Mouse (Mus musculus) limb, embryonic 11.5 days (tissue): ENCODE results near the gene Slc12a9. TPM values are rescaled to one million over a fixed set of nuclear protein-coding genes. Genes with fewer than 3 reads are reported as not detected.

Experiments used
- ATAC-seq: fragments of 200-750 bp; cut with Nextera tagmentation; 2 replicates; pipeline ENCODE4 v1.8.0; 2017; ENCODE audit warnings: low read depth; ENCODE audit not compliant: insufficient number of reproducible peaks, low FRiP score, low TSS enrichment
- DNase-seq: peaks from one replicate; pipeline ENCODE4 v3.0.0-alpha.2; 2015; ENCODE audit warnings: low spot score
- H3K27ac ChIP-seq: fragments of 300-500 bp; sonication (generic); replicated peaks from 2 replicates; pipeline ENCODE4 v1.5.1; 2014; ENCODE audit warnings: low read depth, mild to moderate bottlenecking, low read length
- H3K27me3 ChIP-seq: fragments of 300-500 bp; sonication (generic); 2 replicates; pipeline ENCODE4 v1.6.1; 2014; ENCODE audit warnings: mild to moderate bottlenecking, low read length, mixed read lengths; ENCODE audit not compliant: control insufficient read depth, insufficient read depth
- H3K36me3 ChIP-seq: fragments of 300-500 bp; sonication (generic); 2 replicates; pipeline ENCODE4 v1.6.1; 2014; ENCODE audit warnings: mild to moderate bottlenecking, low read length, moderate library complexity, mixed read lengths; ENCODE audit not compliant: control insufficient read depth, insufficient read depth
- H3K4me1 ChIP-seq: fragments of 300-500 bp; sonication (generic); 2 replicates; pipeline ENCODE4 v1.6.1; 2014; ENCODE audit warnings: low read length, mixed read lengths; ENCODE audit not compliant: control insufficient read depth, insufficient read depth
- H3K4me2 ChIP-seq: fragments of 300-500 bp; sonication (generic); 2 replicates; pipeline ENCODE4 v1.6.1; 2014; ENCODE audit warnings: low read depth, mild to moderate bottlenecking, moderate library complexity; ENCODE audit not compliant: severe bottlenecking
- H3K4me3 ChIP-seq: fragments of 300-500 bp; sonication (generic); 2 replicates; pipeline ENCODE4 v1.5.1; 2014; ENCODE audit warnings: low read depth, low read length
- H3K9ac ChIP-seq: fragments of 300-500 bp; sonication (generic); 2 replicates; pipeline ENCODE4 v1.6.1; 2014; ENCODE audit warnings: mild to moderate bottlenecking, low read length
- H3K9me3 ChIP-seq: fragments of 300-500 bp; sonication (generic); 2 replicates; pipeline ENCODE4 v1.6.1; 2016; ENCODE audit warnings: low read length; ENCODE audit not compliant: control insufficient read depth
- WGBS: fragments of 180-500 bp; shearing (Covaris S2); extraction: QIAGEN DNeasy Blood & Tissue Kit; methylation state at CpG from one replicate; pipeline ENCODE4 v1.1.7; 2014; 5-methylcytosine and 5-hydroxymethylcytosine counted together
- polyA plus RNA-seq: library from polyadenylated mRNA; unstranded; fragments of >200 nt; fragmentation: Nextera tagmentation; extraction: Ambion mirVana; gene quantifications from 2 replicates; pipeline ENCODE4 v1.2.1, GENCODE M21; 2014

Gene Slc12a9
- polyA plus RNA-seq, 1 experiment from 2014 or later = 4.7 TPM

DNA sequence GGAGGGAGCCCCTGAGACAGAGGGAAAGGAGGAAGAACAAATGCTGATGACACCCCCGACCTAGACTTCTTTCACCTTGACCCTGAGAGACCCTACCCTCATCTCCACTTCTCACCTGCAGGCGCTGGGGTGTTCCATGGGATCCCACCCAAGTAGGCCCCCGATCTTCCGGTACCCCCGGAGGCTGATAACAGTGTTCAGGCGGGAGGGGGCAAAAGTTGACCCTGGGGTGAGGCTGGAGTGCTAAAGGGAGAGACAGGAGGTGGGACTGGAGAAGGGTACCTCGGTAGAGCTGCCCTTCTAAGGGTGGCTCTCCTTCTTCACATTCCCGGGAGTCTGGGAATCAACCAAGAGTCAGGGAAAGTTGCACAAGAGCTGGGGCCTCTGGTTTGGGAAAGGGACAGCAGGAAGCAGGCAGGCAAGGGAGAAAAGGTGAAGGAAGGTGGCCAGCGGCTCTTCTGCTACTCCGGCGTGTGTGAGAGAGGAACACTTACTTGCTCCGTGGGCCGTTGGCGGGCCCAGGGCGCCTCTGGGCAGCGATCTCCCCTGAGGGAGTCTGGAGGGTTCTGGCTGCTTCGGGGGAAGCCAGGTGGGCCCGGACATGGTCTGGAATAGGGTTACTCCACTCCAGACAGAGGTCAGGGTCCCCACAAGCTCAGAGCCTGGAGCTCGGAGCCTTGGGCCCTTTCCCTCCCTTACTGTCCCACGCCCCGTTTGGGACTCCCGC lies 19.8 kb downstream of the Slc12a9 start:
- peak overlapping the region; percentile 90 for H3K27ac ChIP-seq
- DNase-seq = no peak
- peaks cover 18% of the 10 kb centered on the region; the same call in 1 of the 2 replicates for H3K36me3 ChIP-seq
- H3K4me2 ChIP-seq = peak overlapping the region; percentile 92
- H3K9ac ChIP-seq = peak overlapping the region; percentile 81
- WGBS = 3% methylated on average over 22 of the region's 22 CpGs
- H3K9me3 ChIP-seq = peaks cover 2% of the 10 kb centered on the region; the same call in 1 of the 2 replicates
- peaks cover 27% of the 10 kb centered on the region for H3K4me1 ChIP-seq
- ATAC-seq = peak; percentile 41
- H3K4me3 ChIP-seq = peak overlapping the region; percentile 71
- H3K27me3 ChIP-seq = no peaks in the 10 kb centered on the region

DNA sequence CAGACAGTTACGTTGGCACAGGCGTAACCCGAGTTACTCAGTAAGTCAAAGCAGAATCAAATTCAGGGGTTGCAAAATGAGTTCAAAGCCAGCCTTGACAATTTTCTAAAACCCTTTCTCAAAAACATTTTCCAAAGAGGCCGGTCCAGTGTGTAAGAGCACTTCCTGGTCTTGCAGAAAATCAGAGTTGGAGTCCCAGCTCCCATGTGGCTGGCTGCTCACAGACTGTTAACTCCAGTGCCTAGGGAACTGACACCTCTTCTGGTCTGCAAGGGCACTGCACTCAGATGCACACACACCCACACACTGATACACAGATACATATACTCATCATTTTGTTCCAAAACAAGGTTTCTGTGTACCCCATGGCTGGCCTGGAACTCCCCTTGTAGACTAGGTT lies 25.0 kb downstream of the Slc12a9 start:
- peaks cover 28% of the 10 kb centered on the region for H3K4me1 ChIP-seq
- peak overlapping the region; percentile 49 for H3K4me2 ChIP-seq
- WGBS = 96% methylated on average over 4 of the region's 4 CpGs
- no peak for DNase-seq
- H3K9ac ChIP-seq = no peak overlapping the region
- peaks cover 21% of the 10 kb centered on the region; the same call in 1 of the 2 replicates for H3K36me3 ChIP-seq
- no peaks in the 10 kb centered on the region for H3K27me3 ChIP-seq
- no peak for ATAC-seq
- H3K9me3 ChIP-seq = peaks cover 3% of the 10 kb centered on the region; the same call in 1 of the 2 replicates
- H3K4me3 ChIP-seq = no peak overlapping the region
- no peak overlapping the region for H3K27ac ChIP-seq

DNA sequence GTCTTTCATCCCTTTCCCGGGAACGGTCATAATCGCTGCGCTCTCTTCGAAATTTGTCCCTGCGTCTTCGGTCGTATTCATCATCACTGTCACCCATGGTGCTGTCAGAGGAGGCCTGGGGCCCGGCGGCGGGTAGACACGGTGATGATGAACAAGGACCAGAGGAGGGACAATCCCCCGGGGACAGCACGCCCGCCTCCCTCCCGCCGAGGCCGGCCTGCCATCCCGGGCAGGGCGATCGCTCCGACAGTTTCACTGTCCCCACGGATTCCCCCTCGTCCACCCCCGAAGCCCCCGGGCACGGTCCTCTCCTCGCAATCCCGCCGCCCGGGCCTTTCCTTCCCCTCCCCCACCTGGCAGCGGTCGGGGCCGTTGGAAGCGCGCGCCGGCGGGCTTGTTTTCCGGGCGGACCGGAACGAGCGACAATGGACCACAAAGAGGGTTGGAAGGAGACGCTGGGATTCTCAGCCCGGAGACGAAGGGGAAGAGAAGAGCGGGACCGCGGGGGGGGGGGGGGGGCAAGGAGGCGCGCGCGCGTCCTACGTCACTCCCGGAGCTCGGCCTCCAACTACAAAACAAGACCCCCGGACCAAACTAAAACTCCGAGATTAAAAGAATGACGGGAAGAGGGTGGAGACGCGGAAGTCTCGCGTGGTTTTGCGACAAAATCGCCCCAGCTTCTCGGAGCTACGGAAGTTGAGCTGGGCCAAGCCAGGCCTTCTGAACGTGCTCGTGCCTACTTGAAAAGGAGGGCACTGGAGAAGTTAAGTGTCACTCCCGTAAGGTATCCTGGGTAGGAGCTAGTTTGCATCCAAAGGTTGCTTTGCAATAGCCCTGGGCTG lies 26.1 kb downstream of the Slc12a9 start, which contains the start of gene Srrt:
Srrt (minus strand) TSS at position 604 of the 842 bp plus-strand sequence.
- peak within 1 kb of the TSS; percentile 80 for H3K4me3 ChIP-seq
- H3K27me3 ChIP-seq = no peaks in the 10 kb centered on the region
- H3K36me3 ChIP-seq = peaks cover 30% of the 10 kb centered on the region
- peak within 1 kb of the TSS; percentile 49 for H3K4me2 ChIP-seq
- ATAC-seq = peak; percentile 77
- peak; percentile 94 for DNase-seq
- peaks cover 19% of the 10 kb centered on the region for H3K4me1 ChIP-seq
- H3K9ac ChIP-seq = peak within 1 kb of the TSS; percentile 88
- peak within 1 kb of the TSS; percentile 92 for H3K27ac ChIP-seq
- WGBS = under 1% methylated on average over 52 of the region's 72 CpGs
- H3K9me3 ChIP-seq = peaks cover 3% of the 10 kb centered on the region; the same call in 1 of the 2 replicates

- Histone ChIP-seq H3K27ac (no peak overlapping the region), H3K9me3 (peaks cover 3% of the 10 kb centered on the region; the same call in 1 of the 2 replicates), H3K36me3 (peaks cover 37% of the 10 kb centered on the region), H3K9ac (peak overlapping the region; percentile 88), H3K4me3 (peak overlapping the region; percentile 80), H3K4me2 (peak overlapping the region; percentile 36), H3K27me3 (no peaks in the 10 kb centered on the region), H3K4me1 (peaks cover 15% of the 10 kb centered on the region)
- ATAC-seq = no peak
- WGBS = 20% methylated on average over 12 of the region's 12 CpGs
- DNase-seq = no peak
Observed at GRCm38 (mm10) chr5:137306439-137307005, 26.9 kb downstream of the Slc12a9 start.

- no peak for DNase-seq
- Histone ChIP-seq H3K4me3 (peak overlapping the region; percentile 80), H3K4me1 (peaks cover 15% of the 10 kb centered on the region), H3K27ac (no peak overlapping the region), H3K4me2 (peak overlapping the region; percentile 36), H3K27me3 (no peaks in the 10 kb centered on the region), H3K9me3 (peaks cover 3% of the 10 kb centered on the region; the same call in 1 of the 2 replicates), H3K9ac (no peak overlapping the region), H3K36me3 (peaks cover 41% of the 10 kb centered on the region)
- 51% methylated on average over 3 of the region's 3 CpGs for WGBS
- no peak for ATAC-seq
Observed at GRCm38 (mm10) chr5:137305822-137306221, 27.6 kb downstream of the Slc12a9 start.

DNA sequence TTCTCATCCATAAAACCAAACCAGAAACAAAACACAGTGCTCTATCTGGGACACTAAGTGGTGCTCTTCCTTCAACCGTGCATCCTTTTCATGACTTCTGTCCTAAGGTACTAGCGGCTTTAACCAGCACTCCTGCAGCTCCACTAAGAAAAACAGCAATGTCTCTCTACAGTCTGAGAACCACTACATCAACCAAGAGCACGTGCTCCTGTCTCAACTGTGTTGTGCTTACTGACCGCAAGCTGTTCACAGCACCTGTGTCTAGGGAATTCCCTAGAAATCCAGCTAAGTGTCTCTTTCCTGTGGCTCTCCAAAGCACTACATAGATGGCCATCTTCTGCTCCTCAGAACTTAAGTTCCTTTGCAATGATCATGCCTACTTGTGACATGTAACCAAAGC lies 28.6 kb downstream of the Slc12a9 start:
- Histone ChIP-seq H3K36me3 (peaks cover 45% of the 10 kb centered on the region), H3K9ac (no peak overlapping the region), H3K27me3 (no peaks in the 10 kb centered on the region), H3K4me1 (peaks cover 15% of the 10 kb centered on the region), H3K27ac (no peak overlapping the region), H3K4me3 (no peak overlapping the region), H3K4me2 (peak overlapping the region; percentile 36; the same call in 1 of the 2 replicates), H3K9me3 (peaks cover 3% of the 10 kb centered on the region; the same call in 1 of the 2 replicates)
- DNase-seq = no peak
- no peak for ATAC-seq
- WGBS = 48% methylated on average over 4 of the region's 4 CpGs

GRCm38 (mm10) chr5:137304165-137304564 lies 29.2 kb downstream of the Slc12a9 start:
- H3K27me3 ChIP-seq = no peaks in the 10 kb centered on the region
- peaks cover 15% of the 10 kb centered on the region for H3K4me1 ChIP-seq
- DNase-seq (no peak), ATAC-seq (no peak)
- peaks cover 45% of the 10 kb centered on the region for H3K36me3 ChIP-seq
- no peak overlapping the region for H3K9ac ChIP-seq
- no peak overlapping the region for H3K4me3 ChIP-seq
- H3K27ac ChIP-seq = no peak overlapping the region
- 77% methylated on average over 3 of the region's 3 CpGs for WGBS
- H3K4me2 ChIP-seq = no peak overlapping the region
- H3K9me3 ChIP-seq = peaks cover 3% of the 10 kb centered on the region; the same call in 1 of the 2 replicates

DNA sequence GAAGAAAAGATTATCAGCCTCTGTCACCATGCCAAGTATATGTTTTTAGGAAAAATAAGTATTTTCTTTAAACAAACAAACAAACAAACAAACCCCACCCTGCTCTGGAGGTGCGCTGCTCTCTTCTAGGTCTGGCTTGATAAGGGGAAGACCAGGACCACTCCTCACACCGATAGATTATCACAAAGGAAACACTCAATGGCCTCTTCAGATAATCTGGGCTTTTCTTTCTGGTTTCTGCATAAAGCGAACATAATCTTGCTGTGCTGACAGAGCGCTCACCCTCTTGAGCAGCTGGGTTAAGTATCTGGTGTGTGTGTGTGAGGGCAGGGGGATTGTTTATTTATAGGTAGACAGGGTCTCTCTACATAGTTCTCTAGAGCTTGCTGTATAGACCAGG lies 29.8 kb downstream of the Slc12a9 start:
- WGBS = 90% methylated on average over 4 of the region's 4 CpGs
- Histone ChIP-seq H3K36me3 (peaks cover 43% of the 10 kb centered on the region), H3K4me2 (no peak overlapping the region), H3K27me3 (no peaks in the 10 kb centered on the region), H3K4me1 (peaks cover 15% of the 10 kb centered on the region), H3K9ac (no peak overlapping the region), H3K27ac (no peak overlapping the region), H3K4me3 (no peak overlapping the region), H3K9me3 (peaks cover under 1% of the 10 kb centered on the region; the same call in 1 of the 2 replicates)
- DNase-seq = no peak
- ATAC-seq = no peak
